Mouse (Mus musculus): ENCODE measurements at regions not wholly inside any gene's neighbourhood (a gene's known extent, or its start where the extent isn't known, plus 50 kb on each side); places are given as distances from the start of the nearest gene placed in this dataset.
A peak's percentile ranks its signal among the peaks of the same experiment; 100 is the strongest.

GRCm38 (mm10) chr2:74463407-74463806, 115.8 kb downstream of the Lnpk start:
- no peak for DNase-seq

DNA sequence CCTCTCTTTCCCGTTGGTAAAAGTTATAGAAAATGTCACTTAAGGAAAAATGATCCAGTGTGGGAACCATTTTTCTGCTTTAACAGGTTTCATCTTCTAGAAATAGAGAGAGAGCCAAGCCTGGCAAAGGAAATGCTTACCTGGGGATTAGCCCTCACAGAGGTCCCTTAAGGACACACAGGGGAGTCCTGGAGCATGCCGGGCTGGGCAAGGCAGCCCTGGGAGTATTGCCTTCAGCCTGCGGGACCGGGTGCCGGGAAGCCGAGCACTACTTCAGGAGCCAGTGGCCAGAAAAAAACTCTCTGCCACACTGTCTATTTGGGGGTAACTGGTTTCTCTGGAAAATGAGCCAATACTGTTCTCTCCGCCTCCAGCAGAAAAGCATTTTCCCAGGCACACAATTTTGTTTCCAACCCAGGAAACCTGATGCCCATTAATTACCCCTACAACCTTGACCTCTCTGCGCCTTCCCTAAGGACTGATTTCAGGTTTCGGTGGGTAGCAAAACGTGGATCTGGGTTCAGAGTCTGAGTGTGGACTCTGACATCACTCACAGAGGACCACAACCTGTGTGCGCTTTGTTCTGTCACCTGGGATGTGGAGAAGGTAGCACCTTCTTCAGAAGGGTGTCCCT, 117.9 kb downstream of the Lnpk start:
- DNase-seq, result no peak

- no peak for DNase-seq
These were observed 124.8 kb downstream of the Lnpk start for GRCm38 (mm10) chr2:74454431-74454830.

GRCm38 (mm10) chr2:74452679-74453078, 126.6 kb downstream of the Lnpk start:
- no peak for DNase-seq

DNA sequence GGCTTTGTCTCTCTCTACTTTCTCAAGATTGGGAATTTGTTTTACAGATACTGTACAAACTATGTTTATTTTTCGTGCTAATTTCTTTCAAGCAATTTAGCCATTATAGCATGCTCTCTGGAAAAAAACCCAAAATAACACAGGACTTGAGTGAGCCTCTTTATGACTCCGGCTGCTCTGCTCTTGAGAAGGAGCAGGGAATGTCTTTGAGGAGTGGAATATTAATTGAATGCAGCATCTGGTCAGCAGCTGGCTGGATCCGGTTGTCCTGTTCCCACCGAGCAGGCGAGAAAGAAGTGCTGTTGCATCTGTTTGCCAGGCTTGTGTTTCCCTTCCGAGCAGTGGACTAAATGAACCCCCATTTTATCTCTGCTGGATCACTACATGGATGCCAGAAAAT, 127.7 kb downstream of the Lnpk start:
- DNase-seq, result peak; percentile 8 to 41

- DNase-seq, result no peak
These were observed 128.2 kb downstream of the Lnpk start for GRCm38 (mm10) chr2:74451038-74451437.

- no peak for DNase-seq
These were observed 129.0 kb downstream of the Lnpk start for GRCm38 (mm10) chr2:74450064-74450765.

DNA sequence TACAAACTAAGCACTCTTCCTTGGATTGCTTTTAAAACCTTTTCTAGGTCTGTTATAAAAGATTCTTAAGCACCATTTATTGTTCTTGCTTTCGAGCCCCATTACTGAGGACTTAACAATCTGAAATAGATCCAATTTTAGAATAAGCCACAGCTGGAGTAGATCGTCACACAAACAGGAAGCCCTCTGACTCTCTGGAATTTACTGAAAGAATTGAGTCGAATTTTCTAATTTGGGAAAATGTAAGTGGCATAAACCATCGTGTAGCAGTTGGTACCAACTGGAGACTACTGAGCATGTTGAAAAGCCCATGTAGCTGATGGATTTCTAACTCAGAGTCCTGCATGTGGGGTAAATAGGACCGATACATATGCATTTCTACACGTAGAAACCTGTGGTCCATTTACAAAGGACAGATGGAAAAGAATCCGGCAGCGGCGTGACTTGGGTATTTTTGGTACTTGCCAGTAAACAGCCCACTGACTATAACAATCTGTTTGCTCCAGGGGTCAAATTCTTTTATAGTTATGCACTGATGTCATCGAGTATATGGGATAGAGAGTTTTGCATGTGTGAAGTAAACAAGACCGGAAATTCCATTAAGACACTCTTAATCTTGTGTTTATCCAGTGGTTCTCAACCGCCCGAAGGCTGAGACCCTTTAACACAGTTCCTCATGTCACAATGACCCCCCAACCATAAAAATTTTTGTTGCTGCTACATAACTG, 143.9 kb downstream of the Lnpk start:
- no peak for DNase-seq

DNA sequence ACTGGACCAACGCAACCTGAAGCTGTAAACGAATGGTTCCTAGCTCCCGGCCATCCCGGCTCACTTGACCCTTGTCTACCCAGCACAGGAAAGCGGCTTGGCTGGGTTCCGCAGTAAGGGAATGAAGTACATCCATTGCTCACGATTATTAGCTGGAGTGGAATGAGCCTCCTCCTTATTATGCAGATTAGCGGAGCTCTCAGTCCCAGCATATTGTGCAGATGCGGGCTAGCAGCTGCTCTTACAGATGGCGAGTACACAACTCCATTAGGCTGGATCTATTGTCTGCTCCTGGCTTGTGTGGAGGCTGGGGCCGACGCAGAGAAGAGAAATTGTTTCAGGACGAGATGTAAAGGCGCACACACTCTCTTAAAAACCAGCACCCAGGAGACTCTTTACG, 152.5 kb downstream of the Lnpk start:
- peak in 1 of 2 experiments; percentile 11 for DNase-seq

DNA sequence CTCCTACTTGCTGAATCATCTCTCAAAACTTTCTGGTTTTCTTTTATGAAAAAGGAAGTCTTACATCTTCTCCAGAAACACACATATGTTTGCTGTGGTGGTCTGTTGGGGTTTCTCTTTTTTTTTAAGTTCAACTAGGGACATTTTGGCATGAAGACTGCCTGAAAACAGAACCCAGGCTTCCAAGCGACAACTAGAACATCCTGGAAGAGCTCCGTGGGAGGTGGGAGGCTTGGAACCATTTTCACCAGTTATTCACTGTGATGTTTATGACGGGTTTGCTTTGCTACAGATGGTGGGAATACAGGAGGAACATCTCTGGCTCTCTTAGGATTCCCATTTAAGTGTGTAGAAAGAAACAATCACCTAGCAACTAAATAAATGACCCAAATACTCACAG, 154.5 kb downstream of the Lnpk start:
- DNase-seq, result no peak

DNA sequence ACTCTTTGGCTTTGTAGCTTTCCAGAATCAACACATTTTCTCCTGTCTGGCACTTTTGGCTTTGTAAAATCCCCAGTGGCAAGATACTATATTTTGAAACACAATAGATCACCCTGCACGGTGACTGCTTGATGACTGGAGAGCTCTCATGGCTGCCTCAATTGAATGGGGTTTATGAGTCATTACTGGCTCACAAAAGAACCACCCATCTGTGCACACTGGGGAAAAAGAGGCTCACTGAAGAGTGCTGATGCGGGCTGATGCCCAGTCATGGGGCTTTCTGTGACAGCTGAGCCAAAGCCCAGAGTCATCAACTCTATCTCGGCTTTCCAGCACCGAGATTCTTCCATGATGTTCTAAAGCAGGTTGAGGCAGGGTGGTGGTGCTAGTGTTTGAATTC, 163.1 kb downstream of the Lnpk start:
- DNase-seq, result no peak

- no peak for DNase-seq
These were observed 164.5 kb downstream of the Lnpk start for GRCm38 (mm10) chr2:74414721-74415120.

GRCm38 (mm10) chr2:74409856-74410404, 169.3 kb downstream of the Lnpk start:
- DNase-seq, result peak in 1 of 2 experiments; percentile 5

GRCm38 (mm10) chr2:74404493-74404892, 174.7 kb downstream of the Lnpk start:
- no peak for DNase-seq

DNA sequence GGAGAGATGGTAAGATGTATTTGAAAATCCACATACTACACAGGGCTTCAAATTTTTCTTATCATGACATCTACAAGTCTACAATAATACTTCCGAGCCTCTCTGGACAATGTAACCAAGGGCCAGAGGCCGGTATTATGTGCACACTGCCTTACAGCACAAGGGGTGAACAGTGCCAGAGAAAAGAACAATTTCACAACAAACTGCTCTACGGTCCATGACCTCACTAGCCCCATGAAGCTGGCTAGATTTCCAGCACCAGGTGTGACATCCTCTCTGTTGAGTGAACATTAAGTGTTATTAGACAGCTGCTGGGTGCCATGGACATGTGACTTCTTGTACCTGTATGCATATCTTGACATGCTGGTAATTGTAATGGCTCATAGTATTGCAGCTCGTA, 188.2 kb downstream of the Lnpk start:
- DNase-seq, result no peak

GRCm38 (mm10) chr2:74388078-74388477, 191.2 kb downstream of the Lnpk start:
- no peak for DNase-seq

GRCm38 (mm10) chr2:74384918-74385317, 194.3 kb downstream of the Lnpk start:
- DNase-seq, result no peak

DNA sequence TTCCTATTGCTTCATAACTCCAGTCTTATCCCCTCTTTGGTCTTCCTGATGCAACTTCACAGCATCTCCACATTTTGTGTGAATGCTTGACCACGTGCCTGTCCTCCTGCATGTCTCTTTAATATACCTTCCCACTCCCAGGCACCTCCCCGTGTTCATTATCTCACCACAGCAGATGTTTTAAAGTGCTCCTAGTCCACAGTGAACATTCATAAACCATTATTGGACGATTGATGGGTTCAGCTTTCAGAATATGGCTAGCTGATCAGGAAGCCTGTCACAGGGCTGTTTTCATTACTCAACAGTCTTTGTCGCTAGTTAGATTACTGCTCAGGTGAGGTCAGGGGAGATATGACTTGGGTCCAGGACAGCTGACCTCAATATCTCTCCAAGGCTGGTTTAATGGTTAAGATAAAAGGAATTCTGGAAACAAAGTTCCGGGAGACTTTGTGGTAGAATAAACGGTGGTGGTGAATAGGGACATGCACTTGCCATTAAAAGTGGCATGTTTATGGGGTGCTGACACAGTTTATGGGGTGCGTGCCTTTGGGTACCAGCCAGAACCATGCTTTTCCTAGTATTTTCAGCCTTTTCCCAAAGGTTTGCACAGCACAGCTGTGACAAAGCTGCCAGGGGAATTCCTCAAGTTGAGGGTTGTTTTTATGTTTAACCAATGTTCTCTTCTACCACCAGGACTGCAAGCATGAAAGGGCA, 198.5 kb downstream of the Lnpk start:
- DNase-seq, result no peak

DNA sequence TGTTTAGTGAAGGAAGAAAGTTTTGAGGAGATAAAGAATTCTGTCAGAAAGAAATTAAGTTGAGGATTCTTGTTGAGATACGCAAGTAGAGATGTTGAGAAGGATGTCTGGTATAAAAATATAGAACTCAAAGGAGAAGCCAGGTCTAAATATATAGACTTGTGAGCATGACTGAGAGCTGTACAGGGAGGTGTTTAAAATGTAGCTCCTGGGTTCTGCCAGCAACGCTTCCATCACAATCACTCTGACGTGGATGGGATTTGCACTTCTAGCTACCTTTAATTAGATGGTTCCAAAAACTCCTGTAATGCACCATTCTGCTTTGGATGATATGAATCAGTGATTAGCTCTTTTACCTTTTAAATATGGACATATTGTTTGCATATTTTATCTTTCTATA, 200.5 kb downstream of the Lnpk start:
- DNase-seq, result no peak

- no peak for DNase-seq
These were observed 205.3 kb downstream of the Lnpk start for GRCm38 (mm10) chr2:74373938-74374337.

- no peak for DNase-seq
These were observed 206.2 kb downstream of the Lnpk start for GRCm38 (mm10) chr2:74373056-74373455.

DNA sequence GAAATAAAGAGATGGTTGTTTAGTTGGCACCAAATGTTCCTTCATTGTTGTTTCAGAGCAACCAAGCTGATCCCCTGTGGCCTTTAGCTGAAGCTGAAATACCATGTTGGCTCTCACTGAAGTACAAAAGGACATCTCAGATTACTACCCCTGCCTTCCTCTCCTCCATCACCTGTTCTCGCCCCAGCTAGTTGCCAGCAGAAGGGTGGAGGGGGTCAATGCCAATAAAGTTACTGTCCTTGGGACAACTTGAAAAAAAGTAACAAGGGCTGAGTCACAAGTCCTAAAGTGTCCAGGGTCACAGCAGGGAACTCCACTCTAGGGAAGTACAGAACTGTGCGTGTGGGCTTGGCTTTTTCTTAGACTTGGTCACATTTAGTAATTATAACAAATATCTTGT, 216.0 kb downstream of the Lnpk start:
- no peak for DNase-seq

DNA sequence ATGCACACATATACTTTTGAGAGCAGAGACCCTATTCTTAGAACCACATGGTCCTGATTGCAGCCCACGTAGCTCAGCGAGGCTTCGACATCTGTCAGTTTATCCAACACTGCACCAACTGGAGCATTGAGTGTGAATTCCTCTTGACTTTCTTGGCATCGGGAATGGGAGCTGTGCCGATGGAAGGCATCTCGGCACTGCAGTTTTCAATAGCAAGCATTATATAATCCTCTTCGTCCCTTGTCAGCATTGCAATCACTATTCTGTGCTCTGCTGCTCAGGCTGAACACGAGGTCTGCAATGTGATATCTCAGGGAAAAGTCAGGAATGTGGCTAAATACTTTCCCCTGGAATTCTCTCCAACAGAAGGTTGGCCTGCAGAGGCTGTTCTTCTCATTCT, 224.6 kb downstream of the Lnpk start:
- no peak for DNase-seq

Data from kidney, postnatal 25 days (tissue).